Mouse (Mus musculus) large intestine, adult 2 months (tissue): ENCODE results near the gene Wwc1. TPM values are rescaled to one million over a fixed set of nuclear protein-coding genes. Genes with fewer than 3 reads are reported as not detected.

Source experiments
- DNase-seq: peaks from one replicate; pipeline ENCODE4 v3.0.0-alpha.2; 2012; ENCODE audit warnings: low read depth, low spot score
- WGBS: fragments of 180-500 bp; shearing (Covaris S2); methylation state at CpG from one replicate; pipeline ENCODE4 v1.1.7; 2018; 5-methylcytosine and 5-hydroxymethylcytosine counted together
- polyA plus RNA-seq: library from polyadenylated mRNA; depleted of rRNA; stranded (reverse); fragments of >200 nt; gene quantifications from 2 replicates; pipeline ENCODE4 v1.2.3, GENCODE M21; 2012; rRNA removed

Gene Wwc1
- polyA plus RNA-seq, result 20.3 and 35.1 TPM in 2 replicates

DNA sequence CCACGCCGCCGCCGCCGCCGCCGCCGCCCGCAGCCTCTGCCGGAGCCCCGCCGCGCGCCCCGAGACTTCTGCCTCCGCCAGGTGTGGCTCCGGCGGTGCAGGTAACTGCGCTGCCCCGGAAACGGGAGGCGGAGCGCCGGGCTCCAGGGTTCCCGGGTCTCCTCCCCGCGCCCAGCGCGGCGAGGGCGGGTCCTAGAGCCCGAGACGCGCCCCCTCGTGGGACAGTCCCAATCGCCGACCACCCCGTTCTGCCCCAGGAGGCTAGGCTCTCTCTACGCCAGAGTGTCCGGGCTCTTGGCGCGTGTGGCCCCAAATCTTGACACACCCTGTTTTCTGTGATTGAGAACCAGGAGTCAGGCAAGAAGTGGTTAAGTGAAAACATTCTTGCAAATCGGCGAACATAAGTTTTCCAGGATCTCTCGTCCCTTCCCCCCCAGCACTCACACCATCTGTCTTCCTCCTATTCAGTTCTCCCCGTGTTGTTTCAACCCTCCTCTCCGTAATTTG, at the start of gene Wwc1:
TSS of gene Wwc1 (minus strand) at position 117 of the 507 bp plus-strand sequence.
- no peak for DNase-seq

DNA sequence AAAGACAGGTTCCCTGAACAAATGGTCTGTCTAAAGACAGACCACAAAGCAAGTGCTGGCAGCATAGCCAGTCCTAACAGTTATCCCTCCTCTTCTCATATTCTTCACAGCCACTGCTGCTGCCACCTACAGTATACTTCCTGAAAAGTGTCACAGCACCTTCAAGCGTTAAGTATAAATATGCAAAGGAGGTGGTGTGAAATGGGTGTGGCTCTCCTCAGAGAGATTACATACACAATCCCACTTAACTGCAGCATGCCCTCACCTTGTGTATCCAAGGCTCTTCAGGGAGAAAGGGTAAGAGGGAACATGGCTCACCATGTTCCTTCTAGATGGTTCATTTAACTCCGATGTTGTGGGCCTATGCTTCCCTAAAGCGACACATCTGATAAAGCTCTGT, 39.7 kb upstream of the Wwc1 start:
- no peak for DNase-seq
- 52% methylated on average over 3 of the region's 3 CpGs for WGBS

More for the DNA sequence above, at the start of gene Wwc1:
- WGBS, result 2% methylated on average over 47 of the region's 47 CpGs

DNA sequence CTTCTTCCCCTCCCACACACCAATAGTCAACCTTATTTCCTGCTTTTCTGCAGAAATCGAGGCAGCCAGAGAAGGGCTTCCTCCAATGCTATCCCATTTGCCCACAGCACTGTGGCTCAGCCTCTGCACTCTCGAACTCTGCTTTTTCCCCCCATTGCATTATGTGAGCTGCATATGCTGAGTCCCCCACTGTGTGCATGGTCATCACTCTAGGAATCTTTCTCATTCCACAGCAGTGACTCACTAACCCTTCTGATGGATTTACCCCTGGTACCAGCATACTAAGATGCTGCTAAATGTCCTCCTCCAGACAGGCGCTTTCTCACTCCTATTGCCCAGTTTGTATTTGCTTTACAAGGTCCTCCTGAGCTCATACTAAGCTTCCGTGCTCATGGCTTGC, 32.9 kb upstream of the Wwc1 start:
- WGBS, result 63% methylated on average over 4 of the region's 4 CpGs
- no peak for DNase-seq

DNA sequence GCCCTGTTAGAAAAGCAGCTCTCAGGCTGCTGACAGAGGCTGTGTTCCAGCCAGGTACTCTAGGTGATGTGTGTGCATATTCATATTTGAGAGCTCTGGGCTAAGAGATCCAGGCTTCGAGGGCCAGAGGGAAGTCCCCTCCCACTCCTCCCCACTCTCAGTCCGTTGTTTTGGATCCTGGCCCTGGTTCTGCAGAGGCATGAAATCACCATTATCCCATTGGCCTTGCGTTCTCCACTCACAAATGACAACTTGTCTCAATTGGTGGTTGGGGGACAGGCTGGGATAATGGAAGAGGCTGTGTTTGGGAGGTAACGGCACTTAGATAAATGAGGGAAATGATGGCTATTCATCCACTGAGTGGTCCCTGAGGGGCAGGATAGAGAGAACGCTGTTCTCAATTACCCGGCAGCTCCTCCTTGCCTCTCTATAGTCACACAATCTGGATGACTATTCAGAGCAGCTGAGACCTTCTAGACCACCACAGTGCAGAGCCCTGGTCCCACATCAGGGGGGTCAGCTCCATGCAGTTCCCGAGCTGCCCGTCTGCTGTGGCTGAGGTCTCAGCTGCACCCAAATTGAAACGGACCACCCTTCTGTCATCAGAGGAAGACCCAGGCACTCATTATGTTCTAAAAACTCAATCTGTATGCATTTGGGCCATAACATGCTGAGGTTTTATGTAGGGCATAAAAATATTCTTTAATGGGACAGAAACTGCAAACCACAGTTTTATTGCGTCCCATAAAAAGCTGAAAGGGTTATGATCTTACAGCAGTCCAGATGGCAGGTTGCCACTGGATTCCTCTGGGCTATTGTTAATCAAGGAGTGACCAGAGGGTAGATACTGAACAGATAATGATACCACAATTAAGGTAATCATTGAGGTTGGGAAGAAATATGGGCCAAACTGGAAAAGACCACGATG, 29.2 kb upstream of the Wwc1 start:
- 34% methylated on average over 11 of the region's 11 CpGs for WGBS
- DNase-seq, result peak; percentile 27

DNA sequence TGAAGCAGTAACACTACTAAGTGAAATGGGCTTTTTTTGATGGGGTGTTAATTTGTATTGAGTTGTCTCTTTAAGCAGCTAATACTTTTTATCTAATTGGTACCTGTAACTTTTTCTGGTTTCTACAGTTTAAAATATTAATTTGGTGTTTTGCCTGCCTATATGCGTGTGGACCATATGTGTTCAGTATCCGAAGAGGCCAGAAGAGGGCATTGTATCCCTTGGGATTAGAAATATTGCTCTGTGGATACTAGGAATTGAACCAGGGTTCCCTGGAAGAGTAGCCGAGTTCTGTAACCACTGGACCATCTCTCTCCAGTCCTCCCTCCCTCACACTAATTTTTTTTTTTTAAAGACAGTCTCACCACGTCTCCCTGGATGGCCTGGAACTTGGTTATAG, 22.6 kb upstream of the Wwc1 start:
- DNase-seq, result no peak
- WGBS, result 39% methylated on average over 4 of the region's 4 CpGs

DNA sequence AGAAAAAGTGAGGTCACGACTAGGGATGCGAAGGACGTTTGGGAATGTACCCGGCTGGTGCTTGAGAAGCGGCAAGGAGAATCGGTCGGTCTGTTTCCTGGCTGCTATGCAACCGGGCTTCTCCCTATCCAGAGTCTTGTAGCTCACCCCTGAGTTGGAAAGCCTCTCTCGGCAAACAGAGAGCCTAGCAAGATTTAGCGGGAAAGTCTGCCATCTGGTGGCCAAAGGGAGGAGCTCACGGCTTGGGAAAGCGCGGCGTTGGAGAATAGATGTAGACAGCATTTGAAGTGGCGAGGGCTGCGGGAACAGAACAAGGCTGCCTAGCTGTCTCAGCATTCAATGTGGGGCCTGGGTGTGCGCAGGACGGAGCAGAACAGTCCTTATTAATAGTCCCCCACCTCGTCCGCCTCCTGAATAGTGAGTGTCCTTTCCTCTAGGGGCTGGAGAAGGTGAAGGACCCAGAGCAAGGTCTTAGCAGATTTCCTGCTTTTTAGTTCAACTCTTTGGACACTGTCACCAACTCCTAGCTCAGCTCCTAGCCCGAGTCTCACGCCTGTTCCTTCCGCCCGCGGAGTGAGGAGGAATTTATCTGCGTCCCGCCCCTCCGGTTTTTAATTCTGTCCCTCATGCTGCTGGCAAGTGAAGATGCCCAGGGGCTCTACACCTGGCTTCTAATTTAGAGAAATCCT, 21.1 kb upstream of the Wwc1 start:
- WGBS, result 7% methylated on average over 28 of the region's 28 CpGs
- DNase-seq, result peak; percentile 96

DNA sequence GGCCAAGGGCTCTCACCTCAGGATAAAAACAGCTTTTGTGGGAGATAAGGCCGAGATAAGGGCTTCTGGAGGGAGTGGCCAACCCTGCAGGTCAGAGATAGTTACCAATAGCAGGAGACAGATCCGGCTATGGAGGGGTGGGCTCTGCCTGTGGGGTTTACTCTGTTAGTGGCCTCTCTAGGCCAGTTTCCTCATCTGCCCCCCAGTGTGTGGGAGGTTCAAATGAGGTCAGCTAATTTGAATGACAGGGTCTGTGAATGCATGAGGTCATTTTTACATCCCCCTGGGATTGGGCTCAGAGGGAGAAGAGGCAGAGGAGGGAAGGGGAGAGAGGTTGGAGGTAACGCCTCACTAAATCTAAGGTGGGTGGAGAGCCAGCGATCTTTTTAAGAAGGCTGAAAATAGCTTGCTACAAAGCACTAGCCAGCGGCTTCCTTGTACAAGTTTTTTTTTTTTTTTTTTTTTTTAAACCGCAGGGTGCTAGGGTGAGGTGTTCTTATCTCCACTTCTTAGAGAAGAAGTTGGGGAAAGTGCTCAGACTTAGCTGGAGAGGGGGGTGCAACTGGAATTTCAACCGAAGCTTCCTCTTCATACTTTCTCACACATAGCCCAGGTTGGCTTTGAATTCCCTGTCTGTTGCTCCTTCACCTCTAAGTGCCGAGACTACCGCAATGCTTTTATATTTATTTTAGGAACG, 20.4 kb upstream of the Wwc1 start:
- WGBS, result 10% methylated on average over 10 of the region's 10 CpGs
- DNase-seq, result no peak

DNA sequence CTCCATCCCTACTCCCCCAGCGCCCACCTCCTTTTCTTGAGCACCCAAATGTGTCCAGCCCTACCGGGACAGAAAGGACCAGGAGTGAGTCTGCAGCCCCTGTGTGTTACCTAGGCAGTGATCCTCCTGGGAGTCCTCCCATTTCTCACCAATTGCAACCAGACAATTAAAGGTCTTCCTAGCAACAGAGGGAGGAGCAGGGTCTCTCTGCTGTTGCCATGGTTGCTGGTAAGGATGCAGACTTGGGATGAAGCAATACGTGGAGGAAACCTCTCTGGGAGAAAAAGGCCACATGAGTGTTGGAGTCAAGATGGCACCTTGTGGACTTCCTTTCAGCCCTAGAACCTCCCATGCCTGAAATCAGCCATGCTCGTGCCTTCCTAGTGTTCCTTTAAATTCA, 19.7 kb upstream of the Wwc1 start:
- no peak for DNase-seq
- WGBS, result 65% methylated on average over 4 of the region's 4 CpGs

DNA sequence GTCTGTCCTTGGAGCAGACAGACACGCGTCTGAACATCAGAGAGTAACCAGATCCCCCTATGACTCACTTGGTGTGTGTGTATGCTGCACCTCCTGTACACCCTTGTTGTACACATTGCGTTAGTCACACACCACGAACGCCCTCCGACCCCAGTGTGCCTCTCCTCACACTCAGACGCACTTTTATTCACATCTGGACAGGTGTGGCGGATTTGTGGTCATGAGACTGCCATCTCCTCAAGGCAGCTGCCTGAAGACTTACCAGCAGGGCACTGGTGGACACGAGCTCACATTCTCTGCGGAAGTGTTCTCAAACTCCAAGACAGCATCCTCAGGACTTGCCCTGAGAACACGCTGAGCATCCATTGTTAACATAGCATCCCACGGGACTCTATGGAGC, 17.7 kb upstream of the Wwc1 start:
- DNase-seq, result no peak
- WGBS, result 67% methylated on average over 12 of the region's 12 CpGs

DNA sequence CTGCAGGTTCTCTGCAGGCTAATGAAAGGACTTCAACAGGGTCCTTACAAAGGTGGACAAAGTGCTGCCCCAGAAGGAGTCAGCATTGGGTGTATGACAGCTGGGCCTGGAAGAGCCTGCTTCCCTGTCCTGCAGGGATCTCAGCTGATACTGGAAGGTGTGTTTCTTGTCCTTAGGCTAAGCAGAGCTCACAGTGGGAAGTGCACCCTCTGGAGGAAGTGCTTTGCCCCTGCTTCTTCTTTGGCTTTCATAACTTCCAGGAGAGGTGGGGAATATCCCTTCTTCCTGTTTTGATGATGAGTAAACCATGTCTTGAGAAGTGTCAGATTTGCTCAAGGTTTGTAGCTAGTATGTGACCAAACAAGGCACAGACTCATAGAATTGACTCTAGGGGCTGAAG, 15.0 kb upstream of the Wwc1 start:
- no peak for DNase-seq

DNA sequence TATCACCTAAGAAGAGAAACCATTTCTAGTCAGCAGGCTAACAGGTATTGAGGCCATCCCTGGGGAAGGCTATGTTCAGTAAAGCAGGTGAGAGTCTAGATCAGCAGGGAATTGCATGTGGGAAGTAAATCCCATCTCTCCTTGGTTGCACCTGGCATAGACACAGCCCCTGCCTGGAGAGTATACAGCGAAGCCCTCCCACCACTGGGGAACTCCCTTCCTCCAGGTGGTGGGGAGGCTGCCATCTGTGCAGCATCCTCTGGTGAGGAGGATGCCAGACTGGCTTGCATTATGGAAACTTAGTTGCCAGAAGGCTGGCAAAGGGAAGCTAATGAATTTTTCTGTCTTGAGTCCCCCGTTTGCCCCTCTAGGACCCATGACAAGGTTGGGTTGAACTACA, 11.5 kb upstream of the Wwc1 start:
- WGBS, result 80% methylated on average over 2 of the region's 2 CpGs
- DNase-seq, result no peak

DNA sequence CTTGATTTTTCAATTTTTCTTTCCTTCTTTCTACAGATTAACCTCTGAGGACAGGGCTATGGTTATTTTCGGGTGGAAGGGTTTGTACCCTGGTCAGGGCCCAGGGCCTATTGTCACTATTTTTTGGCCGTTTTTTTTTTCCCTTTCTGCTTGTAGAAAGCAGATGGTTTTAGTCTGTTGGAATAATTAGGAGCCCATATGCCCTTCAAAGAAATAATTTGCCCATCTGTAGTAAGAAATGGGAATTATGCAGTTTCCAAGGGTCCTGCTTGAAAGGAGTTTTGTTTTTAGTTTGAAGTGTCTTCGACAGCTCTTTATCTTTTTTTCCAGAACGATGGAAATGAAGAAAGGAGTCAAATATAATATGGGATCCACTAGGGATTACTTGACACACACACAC, 9.6 kb upstream of the Wwc1 start:
- no peak for DNase-seq
- 81% methylated on average over 4 of the region's 4 CpGs for WGBS

DNA sequence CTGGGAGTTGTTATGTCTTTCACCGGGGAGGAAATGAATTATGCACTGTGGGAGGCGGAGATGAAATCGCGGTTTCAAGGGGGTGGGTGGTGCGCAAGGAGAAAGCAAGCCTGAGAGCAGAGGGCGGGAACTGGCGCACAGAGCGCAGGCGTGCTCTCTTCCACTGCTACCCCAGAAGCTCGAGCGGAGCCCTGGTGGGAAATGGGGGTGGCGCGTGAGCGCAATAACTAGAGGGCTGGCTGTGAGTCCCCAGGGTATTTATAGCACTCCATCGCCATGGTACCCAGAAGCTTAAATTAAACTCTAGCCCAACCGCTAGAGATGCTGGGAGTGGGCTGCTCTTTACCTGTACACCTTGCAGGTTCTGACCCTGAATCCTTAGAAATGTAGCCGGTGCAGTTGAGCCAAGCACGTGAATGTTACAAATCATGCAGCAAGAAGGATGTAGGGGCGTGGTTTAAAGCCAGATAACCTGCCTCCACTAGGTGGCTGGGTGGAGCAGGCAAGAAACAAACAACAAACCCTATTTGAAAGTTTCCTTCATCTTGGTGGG, 5.6 kb upstream of the Wwc1 start:
- no peak for DNase-seq
- 2% methylated on average over 19 of the region's 19 CpGs for WGBS

DNA sequence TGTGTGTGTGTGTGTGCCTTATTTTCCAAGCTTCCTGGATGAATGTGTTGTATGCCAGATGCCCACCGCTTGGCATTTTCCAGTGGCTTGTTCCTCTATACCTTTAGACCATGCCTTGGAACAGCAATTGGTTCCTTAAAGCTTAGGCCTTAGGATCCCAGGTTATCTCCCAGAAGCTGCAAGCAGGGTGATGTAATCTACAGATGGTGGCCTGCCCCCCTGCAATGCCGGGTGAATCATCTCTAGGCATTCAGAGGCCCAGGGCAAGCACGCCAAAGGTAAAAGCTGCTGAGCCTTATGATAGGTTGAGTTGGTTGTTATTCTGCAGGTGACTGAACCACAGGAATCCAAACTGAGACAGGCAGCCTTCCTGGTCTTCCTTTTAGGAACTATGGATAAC, 2.4 kb upstream of the Wwc1 start:
- no peak for DNase-seq
- WGBS, result 71% methylated on average over 3 of the region's 3 CpGs

DNA sequence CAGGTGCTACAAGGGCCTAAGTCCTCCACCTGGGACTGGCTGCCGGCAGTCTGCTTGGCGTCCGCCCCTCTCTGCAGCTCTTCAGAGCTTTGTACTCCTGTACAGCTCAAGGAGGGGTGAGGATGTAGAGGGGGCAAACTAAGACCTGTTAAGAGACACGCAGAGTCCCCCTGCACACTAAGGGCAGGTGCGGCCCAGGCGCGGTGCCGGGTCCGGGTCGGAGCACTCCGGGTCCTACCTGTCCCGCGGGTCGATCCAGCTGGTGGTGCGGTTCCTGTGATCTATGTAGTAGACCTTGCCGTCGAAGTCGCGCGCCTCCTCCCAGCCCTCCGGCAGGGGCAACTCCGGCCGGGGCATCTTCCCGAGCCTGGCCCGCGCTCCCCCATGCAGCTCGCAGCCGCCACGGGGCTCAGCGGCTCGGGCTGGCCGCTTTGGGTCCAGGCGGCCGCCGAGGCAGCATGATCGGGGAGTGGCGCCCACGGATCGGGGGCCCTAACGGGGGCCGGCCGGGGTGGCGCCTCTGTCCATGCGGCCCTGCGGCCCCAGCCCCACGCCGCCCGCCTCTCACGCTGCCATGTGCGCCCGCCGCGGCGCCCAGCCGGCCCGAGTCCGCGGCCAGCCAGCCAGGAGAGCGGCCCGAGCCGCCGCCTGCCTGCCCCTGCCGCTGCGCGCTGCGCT, 455 bp downstream of the Wwc1 start:
- DNase-seq, result no peak
- WGBS, result under 1% methylated on average over 62 of the region's 66 CpGs

DNA sequence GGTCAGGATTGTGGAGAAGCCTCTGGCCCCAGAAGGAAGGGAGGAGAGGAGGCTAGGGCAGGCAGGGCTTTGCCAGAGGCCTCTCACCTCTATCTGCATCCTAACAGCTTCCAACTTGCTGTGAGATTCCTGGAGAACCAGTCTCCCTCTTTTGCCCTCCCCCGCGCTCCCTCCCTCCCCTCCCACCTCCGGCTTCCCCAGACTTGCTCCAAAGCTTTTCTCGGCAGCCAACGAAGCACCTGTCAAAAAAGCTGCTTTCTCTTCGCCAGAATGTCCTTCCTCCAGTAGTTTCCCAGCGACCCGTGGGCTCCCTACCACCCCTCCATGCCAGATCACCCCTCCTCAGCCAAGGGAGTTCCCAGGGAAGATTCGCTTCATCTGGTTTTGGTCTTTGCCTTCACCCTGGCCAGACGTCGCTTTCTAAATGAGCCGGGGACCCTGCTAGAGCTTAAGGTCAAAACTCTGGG, 1.0 kb downstream of the Wwc1 start:
- WGBS, result under 1% methylated on average over 10 of the region's 12 CpGs
- DNase-seq, result no peak

DNA sequence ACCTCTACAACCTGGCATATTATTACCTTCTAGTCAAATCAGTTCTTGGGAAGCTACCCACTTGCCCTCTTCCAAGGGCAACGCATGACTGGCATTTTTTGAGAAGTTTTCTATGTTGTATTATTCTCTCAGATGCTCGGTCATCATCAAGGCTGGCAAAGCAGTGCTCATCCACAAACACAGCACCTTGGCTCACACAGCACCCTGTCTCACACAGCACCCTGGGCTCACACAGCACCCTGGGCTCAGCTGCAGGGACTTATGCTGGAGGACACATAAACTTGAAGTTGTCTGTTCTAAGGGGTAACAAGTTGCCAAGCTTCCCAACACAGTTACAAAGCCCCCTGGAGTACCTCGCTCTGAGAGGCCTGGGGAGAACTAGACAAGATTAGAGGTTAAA, 2.5 kb downstream of the Wwc1 start:
- no peak for DNase-seq
- WGBS, result 89% methylated on average over 3 of the region's 3 CpGs

DNA sequence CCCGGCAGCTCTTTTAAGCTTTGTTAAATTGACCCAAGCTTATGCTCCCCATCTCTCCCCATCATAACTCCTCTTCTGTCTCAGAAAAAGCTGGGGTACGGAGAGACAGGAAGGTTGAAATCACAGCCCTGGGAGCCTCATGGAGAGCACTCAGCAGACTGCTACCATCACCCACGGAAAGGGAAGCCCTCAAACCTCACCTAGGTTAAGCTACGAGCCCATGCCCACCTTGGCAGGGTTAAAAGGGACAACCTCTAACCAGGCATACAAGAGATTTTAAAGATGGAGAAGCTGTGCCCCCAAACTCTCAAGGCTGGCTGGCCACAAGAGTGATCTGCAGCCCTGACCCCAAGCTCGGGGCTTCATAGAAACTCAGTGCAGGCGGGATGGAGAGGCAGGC, 3.2 kb downstream of the Wwc1 start:
- no peak for DNase-seq
- WGBS, result 81% methylated on average over 6 of the region's 6 CpGs

DNA sequence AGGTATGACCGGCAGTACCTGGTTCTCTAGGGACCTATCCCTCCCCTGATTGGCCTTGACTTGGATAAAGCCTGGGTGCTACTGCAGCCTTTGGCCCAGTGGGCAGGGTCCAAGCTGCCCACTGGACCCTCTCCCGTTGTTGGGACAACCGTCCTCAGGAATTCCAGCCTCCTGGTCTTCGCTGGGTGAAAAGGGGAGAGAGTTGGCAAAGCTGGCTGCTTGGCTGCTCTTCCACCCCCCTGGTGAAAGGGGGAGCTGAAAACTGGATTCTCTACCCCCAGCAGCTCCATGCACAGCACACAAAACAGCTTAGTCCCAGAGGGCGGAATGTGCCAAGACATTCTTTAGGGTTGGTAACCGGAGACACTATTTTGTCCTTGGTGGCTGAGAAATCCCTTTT, 3.8 kb downstream of the Wwc1 start:
- 87% methylated on average over 6 of the region's 6 CpGs for WGBS
- no peak for DNase-seq
